Mouse (Mus musculus): ENCODE measurements around the gene Tspan14.
A peak's percentile ranks its signal among the peaks of the same experiment; 100 is the strongest.

The Tspan14 gene

DNA sequence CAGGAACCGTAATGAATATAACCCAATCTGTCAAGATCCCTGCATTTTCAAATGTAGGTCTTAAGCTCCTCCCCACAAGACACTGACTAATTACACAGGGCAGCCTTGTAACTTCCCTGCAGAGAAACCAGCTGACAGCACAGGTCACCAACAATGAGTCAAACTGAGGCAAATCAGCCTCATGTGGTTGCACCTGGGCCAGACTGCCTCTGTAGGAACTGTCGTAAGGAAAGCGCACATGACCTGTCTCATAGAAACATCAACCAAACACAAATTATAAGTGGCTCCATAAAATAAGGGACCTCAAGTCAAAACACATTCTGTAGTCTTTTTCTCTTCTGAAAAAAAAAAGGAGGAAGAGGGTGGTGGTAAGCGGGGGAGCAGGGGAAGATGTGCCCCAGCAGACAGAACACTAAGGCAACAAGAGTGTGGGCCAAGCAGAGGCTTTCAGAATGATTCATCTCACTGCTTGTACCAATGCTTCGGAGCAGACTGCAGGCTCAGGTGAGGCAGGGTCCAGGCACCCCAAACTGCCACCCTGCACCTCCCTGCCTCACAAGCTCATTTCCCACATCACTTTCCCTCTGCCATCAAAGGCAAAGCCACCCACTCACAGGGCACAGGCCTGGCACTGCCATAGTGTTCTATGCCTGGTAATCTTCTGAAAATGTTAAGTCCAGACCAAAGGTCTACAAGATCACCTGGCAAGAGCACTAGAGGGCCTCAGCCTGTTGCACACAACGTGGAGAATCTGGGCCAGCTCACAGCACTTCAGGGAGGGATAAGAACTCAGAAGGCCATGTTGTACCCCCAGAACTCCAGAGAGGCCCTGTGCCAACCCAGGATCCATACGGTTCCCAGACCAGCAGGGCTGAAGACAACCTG is 16.6 kb downstream of the Tspan14 start:
- DNase-seq, result no peak

DNA sequence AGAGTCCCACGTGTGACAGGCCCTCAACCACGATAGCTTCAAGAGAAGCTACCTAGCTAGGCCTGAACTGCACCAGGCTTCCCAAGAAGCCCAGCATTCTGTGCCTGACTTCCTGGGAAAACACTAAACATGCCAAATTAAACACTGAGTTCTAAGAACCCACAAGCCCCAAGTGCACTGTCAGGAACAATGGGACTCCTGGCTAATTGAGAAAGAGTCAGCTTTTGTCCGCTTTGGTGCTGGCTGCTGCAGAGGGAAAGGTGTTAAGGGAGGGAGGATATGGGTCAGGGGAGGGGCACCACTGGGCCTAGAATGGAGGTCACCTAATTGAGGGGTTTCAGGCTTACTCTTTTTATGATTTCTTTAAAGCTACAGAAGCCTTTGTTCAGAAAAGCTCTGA is 17.6 kb downstream of the Tspan14 start:
- DNase-seq, result no peak

DNA sequence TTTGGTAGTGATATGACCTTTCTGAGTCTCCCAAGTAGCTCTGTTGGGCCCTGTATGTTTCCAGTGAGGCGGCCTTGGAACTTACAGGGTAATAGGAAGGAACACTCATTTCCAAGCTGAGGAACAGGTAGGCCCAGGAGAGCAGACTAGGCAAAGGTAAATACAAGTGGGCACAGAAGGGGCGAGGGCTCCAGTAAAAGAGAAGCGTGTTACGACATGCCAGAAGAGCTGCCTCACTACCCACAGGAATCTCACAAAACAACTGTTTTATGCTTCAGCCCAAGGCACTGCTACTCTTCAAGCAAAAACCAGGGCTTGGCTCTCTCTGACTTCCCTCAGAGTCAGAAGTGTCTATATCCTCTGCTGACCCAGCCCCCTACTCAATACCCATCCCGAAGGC is 18.1 kb downstream of the Tspan14 start:
- no peak for DNase-seq

DNA sequence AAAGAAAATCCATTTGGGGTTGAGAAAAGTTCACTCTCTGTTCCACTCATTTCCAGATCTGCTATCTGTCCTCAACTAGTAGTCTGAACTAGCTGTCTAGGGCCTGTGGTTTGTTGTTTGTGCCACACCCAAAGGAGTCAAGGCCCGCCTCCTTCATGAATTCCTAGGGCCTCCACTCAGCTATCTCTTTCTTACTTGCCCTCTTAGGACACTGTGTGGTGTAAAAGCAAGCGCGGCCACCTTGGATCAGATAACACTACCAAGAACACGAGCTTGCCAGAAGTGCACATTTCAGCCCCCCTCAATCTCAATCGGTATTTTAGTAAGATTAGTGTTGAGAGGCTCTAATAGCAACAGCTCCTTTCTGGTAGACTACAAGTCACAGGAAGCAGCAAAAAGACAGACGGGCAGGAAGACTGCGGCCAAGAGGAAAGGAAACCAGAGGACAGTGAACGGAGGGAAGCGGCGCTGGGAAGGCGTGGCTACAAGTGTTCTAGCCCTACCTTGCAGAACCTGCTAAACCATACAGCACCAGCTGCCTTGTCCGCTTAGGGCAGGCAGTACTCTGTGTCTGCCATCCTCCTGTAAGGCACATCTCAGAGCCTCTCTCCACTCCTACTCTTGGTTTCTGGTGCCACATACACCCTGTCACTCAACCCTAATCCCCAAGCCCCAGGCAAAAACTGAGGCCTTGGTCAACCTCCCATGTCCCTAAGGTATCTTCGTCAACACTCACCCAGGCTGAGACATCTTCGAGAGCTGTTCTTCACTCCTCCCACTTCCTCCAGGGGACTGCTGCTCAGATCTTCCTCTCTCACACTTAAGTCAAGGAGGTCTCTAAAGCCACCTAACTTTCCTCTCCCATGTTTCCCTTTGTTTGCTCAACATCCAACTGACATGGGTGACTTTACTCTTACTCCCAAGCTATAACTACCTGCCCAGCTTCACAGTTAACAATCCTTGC is 18.9 kb downstream of the Tspan14 start:
- DNase-seq, result no peak

DNA sequence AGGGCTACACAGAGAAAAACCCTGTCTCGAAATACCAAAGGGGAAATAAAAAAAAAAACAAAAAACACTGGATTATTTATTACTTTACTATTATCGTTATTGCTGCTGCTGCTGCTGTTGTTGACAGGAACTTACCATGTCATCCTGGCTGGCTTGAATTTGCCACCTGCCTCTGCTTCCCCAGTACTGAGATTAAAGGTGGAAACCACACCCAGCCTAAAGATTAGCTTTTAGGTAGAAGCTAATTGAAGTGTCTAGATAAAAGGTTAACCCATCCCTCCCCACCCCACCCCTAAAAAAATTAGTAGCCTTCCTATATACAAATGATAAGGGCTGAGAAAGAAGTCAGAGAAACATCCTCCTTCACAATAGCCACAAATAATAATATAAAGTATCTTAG is 22.8 kb downstream of the Tspan14 start:
- no peak for DNase-seq

DNA sequence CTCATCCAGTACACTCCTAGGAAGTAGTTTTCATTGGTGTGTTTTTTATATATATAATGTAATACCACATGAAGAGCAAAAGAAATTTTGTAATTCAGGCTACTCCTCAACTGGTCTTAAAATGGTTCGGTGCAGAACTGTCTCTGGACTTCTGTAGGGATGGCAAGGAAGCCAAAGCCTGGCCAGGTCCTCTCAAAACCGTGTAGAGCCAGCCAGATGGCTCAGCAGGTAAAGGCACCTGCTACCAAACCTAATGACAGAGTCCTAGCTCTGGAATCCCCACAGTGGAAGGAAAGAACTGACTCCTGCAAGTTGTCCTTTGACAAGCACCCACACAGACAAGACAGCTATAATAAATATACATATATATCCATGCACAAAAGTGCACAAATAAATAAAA is 24.2 kb downstream of the Tspan14 start:
- no peak for DNase-seq

GRCm38 (mm10) chr14:40938380-40938987 is 28.1 kb downstream of the Tspan14 start:
- no peak for DNase-seq

DNA sequence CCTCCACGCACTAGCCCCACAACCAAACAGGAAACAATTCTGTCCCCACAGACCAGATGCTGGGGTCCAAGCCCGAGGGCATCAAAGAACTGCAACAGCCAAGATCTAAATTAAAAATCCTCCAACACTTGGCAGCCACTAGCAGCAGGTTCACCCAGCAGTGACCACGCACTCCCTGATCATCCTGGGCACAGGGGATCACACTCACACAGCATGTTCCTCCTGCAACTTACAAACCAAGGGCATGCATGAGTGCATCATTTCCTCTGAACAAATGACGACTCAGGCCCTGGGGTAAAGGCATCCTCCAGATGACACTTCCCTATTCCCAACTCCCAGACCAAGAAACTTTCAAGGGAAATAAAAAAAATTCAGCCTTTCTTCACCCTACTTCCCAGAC is 29.6 kb downstream of the Tspan14 start:
- no peak for DNase-seq

DNA sequence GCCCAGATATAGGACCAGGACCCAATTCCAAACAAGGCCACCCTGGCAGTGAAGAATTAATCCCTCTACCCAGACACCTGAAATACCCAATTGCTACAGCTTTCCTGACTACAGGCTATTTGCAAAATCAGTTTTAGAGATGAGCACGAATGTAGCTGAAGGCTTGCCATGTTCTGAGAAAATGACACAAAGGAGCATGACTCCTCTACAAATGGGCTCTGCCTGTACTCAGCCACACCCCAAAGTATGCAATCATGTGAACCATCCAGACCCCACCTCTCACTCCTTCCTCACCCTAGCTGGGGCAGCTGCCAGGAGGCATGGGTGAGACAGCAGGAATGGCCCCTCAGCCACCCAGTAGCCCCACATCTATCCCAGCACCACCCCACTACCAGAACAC is 31.1 kb downstream of the Tspan14 start:
- DNase-seq, result no peak

DNA sequence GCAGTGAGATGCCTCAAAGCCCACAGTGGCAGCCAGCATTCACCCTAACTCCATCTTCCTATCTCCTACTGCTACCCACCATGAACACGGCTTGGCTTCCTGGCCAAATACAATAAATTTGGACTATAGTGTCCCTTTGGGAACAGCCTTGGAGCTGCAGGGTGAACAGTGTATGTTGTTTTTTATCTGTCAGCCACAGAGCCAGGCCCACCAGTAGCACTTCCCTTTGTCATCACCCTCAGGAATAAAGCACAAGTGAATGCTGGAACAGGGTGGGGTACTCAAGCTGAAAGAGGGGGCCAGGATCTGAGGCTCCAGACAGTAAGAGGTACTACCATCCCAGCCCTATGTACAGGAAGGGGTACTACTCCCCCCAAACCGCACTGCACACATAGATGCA is 31.6 kb downstream of the Tspan14 start:
- DNase-seq, result no peak

GRCm38 (mm10) chr14:40933328-40933727 is 33.3 kb downstream of the Tspan14 start:
- no peak for DNase-seq

DNA sequence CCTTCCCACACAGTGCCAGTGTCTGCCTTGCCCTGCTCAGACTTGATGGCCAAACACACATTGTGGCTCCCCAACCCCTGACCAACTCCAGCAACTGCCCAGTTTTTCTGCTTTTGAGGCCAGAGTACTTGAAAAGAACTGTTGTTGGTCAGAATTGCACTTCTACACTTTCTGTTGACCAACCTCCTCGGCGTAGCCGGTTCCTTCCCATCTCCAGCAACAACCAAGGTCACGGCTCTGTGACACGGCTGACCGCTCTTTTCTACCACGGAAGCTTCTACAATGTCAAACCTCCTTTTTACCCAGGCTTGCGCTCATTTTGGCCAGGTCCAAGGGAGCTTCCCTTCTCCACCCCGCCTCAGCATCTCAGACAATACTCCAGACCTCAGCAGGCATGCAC is 34.4 kb downstream of the Tspan14 start:
- no peak for DNase-seq

DNA sequence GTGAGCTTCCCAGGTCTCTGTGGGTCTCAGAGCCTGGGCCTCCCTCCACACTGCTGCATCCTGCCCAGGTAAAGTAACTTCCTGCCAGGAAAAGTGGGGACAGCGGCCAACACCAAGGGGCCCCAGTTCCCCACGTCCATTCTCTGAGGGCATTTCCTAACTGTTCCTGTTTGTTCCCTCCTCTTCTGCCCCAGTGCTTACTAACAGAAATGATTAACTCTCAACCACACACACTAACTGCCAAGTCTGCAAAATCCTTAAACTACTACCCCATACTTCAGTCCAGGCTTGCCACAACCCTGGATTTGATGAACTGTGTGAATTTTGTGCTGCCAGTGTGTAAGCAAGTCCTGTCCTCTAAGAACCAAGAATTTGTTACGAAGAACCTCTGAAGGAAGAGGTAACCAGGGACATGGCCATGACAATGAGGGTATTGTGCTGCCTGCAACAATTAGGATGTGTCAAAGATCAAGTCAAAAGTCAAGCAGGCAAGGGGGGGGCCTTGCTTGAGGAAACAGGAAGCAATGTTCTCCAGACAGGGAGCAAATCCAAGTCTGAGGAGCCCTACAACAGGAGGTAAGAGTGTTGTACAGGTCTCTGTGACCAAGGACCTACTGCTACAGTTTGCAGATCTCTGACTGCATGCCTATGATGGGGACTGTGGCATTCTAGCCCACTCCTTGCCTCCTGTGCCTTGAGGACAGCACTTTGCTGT is 35.3 kb downstream of the Tspan14 start:
- no peak for DNase-seq

- DNase-seq, result no peak
These were observed 36.7 kb downstream of the Tspan14 start for GRCm38 (mm10) chr14:40929943-40930342.

GRCm38 (mm10) chr14:40928897-40929296 is 37.7 kb downstream of the Tspan14 start:
- DNase-seq, result no peak

GRCm38 (mm10) chr14:40927041-40927440 is 39.6 kb downstream of the Tspan14 start:
- no peak for DNase-seq

DNA sequence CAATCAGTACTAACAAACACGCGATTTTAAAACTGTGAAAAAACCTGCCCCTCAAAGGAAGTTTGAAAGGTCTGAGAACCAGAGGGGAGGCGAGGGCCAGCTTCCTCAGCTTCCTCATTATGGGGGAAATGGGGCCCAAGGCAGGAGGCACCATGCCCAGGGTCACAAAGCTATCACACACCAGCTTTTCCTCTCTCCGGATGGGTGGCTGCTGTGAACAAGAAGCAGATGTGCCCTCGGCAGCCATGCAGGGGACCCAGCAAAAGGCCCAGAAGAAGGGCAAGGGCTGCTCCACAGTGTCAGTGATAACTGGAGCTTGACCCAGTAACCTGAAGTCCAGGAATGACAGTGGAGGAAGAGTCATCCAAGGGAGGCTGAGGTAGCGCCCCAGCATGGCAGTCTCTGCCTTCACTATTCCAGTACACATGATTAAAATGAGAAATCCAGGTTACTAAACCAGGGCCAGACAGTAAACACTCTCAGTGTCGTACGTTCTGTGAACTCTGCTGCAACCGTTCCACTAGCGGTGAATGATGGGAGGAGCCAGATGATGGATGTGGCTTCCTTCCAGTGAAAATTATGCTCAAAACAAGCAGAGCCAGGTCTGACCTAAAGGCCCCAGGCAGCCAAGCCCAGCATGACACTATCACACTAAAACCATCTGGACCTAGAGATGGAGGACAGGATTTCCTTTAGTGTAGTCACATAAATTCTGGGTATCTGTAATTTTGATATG is 42.1 kb downstream of the Tspan14 start:
- DNase-seq, result no peak

DNA sequence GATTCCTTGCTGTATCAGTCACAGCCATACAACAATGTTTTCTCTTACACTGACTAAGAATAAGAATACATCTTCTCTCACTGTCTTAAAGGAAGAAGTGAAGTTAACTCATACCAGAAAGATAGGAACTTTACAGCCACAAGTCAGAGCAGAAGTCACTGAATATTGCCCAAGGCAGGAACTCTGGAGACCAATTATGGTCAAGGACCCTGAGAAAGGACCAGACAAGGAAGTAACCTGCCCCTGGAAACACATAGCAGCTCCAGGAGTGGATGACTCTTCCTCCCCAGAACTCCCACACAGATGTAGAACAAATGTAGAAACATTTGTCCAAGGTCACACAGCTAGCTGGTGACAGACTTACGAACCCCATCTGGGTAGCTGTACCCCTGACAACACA is 45.4 kb downstream of the Tspan14 start:
- DNase-seq, result no peak

DNA sequence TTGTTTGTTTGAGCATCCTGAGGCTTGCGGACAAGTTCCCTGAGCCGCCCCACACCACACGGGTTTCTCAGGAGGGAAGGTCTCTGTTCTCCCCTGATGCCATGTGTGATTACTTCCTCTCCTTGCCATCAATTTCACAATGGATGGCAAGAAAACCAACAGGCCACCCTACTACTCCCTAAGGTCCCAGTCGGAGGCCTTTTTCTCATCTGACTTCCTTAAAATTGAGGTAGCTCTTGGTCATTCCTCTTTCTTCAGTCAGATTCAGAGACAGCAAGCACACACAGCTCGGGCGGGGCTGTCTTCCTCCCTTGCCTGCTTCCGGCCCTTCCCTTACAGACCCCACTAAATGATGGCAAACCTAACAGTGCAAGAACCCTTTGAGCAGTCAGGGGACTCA is 47.1 kb downstream of the Tspan14 start:
- no peak for DNase-seq

DNA sequence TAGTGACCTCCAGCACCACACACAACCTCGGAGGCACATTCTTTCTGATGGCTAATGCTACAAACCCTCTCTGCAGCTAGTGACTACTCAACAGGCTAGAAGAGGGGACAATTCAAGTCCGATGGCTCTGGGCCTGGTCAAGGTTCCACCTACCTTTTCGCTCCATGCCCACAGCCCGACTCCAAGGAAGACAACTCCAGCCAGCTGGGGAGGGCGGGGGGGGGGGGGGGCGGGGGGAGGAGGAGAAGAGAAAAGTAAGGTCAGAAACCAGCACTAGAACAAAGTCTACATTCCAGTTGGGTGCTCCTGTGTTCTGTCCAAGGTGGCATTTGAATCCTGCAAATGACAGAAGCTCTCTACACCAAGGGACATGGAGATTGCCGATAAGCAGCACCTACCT is 48.1 kb downstream of the Tspan14 start:
- no peak for DNase-seq

GRCm38 (mm10) chr14:40917632-40918031 is 49.0 kb downstream of the Tspan14 start:
- peak; percentile 67 for DNase-seq

DNA sequence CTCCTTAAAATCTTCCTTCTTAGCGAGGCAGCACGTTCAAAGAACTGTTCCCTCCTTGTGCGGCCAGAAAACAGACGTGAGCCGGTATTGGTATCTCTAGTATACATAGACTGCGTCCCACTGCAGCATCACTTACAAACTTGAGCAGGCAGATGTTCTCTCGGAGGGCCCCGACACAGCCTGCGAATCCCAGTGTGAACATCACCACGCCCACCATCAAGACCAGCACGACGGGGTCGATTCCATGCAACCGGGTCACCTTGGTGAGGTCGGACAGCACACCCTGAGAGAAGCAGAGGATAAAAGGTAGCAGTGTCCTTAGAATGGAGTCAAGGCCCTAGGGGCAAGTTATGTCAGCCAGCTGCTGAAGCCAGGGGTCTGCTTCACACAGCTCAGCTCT is 49.9 kb downstream of the Tspan14 start:
- DNase-seq, result peak; percentile 7

Measured in cerebellum, adult 11-12 months (tissue).